Mouse (Mus musculus) adipocyte (in vitro differentiated cells): ENCODE data around the gene Rfc1.
A peak's percentile ranks its signal among the peaks of the same experiment; 100 is the strongest.
"Not testable (repeated sequence)": the region's sequence is repeated elsewhere in the genome, so short reads cannot be mapped to it uniquely, and the experiment has no call there.

Experiments
- DNase-seq: peaks from one replicate; pipeline ENCODE4 v3.0.0-alpha.2; 2016; ENCODE audit warnings: low spot score

Rfc1 gene

DNA sequence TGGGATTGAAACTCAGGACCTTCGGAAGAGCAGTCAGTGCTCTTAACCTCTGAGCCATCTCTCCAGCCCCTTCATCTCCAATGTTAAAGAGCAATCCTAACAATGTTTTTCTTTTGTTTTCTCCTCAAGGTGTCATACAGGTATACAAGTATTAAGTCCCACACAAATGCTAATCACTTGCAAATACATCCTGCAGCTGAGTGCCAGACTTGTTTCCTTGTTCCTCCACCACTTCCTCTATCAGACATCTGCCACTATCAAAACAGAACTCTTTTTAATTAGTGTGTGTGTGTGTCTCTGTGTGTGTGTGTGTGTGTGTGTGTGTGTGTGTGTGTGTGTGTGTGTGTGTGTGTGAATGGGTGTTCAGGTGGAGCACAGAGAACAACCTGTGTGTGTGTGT lies 35.8 kb downstream of the Rfc1 start:
- DNase-seq = not testable (repeated sequence)

DNA sequence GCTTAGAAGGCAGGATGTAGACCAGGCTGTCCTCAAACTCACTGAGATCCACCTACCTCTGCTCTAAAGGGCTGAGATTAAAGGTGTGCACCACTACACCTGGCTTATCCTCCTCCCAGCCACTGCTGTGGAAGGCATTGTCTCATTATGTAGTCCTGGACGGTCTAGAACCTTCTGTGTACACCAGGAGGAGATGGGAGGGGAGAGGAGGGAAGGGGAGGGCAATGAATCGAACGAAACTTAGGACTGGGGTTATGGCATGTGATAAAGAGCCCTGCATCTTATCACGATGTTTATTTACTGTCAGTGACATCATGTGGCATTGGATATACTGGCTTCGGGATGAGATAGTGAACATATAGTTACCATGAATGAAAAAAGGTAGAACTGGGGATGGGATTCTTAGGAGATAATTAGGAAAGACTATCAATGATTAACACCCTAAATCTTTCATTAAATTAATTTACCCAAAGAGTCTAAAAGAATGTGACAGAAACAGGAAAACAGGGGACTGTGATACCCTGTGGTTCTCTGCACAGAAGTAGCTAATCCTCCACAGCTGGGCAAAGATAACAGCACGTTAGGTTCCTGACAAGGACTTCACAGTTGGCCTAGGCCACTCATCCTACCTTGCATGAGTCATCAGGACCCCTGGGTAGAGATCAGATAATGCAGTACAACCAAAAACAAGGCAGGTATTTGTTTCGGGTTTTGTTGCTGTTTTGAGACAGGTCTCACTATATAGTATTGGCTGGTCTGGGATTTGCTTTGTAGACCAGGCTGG lies 37.1 kb downstream of the Rfc1 start:
- no peak for DNase-seq

DNA sequence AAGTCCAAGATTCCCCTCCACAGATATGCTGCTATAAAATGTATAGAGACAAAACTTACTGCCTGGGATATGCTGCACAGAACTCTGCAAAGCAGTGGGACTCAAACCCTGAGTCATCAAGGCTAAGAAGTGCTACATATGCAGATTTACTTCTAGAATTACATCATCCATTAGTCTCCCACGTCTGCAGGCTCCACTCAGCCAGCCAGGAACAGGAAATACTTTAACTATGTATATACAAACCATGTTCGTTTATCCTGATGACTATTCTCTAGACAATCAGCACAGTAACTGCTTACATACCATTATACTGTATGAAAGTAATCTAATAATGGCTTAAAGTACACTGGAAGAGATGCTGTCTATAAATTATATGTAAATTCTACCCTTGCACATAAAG lies 41.2 kb downstream of the Rfc1 start:
- DNase-seq = no peak

DNA sequence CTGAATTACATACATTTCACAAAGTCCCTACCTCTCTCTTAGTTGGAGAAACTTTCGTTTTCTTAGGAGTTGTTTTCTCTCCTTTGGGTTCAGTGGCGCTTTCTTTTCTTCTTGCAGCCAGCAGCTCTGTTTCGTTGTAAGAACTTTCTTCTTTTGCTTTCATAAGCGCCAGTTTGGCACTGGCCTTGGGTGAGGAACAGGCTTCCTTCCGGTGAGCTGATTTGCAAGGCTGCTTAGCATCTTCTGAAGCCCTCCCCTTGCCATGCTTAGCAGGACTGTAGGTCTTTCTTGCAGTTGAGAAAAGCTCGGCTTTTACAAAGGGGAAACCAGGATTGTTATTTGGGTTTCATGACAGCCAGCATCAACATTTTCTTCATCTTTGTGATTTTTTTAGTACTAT lies 41.8 kb downstream of the Rfc1 start:
- no peak for DNase-seq

DNA sequence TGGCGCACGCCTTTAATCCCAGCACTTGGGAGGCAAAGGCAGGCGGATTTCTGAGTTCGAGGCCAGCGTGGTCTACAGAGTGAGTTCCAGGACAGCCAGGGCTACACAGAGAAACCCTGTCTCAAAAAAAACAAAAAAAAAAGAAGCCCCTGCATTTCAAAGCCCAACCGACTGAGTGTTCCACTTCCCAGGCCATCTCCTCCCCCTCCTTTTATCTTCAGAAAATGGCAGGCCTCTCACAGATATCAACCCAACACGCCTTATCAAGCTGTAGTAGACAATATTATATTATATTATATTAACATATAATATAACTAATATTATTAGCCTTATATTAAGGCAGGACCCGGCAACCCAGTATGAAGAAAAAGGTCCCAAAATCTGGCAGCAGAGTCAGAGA lies 46.5 kb downstream of the Rfc1 start:
- DNase-seq = not testable (repeated sequence)

DNA sequence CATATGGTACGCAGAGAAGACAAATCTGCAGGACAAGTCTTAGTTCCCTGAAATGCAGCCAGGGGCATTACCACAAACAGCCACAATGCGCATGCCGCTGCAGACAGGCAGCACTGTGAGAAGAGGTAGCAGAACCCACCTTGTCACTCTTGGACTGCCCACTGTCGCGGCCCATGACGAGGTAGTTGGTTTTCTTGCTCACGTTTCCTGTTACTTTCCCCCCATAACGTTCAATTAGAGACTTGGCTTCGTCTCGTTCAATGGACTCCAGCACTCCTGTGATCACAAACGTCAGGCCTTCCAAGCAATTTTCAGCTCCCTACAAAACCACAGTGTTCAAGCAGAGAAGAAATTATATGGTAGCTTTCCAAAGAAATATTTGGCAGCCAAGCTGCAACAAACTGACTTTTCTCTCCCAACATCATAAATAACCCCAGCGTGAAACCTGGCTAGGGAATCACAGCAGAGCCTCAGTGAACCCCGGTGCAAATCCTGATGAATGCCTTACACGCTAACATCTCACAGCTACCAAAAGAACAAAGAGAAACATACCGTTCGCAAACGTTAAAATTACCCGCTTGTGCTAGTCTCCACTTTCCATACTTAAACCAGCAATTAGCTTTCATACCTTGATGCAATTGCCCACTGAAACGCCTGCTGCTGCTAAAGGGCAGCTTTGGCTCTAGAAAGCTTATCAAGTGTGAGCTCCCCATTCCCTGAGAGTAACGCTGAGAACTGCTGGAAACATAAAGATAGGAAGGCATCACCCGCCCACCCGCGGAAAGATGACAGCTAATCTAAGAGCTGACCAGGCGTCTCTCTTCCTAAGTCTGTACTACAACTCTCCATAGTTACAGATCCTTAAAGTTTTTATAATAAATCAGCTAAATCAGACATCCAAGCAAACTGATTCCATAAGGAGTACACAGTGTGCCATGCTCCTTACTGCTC lies 47.4 kb downstream of the Rfc1 start:
- DNase-seq = no peak

DNA sequence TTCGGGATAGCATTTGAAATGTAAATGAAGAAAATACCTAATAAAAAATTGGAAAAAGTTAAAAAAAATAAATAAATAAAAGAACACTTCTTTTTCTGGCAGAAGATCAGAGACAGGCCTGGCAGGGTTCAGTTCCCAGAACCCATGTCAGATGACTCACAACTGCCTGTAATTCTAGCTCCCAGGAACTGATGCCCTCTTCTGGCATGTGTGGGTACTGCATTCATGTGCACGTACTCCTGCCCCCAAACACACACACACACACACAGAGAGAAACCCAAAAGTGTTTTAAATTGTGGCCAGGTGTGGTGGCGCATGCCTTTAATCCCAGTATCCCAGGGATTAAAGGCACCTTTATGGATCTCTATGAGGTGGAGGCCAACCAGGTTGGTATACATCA lies 51.3 kb downstream of the Rfc1 start:
- DNase-seq = peak; percentile 36

DNA sequence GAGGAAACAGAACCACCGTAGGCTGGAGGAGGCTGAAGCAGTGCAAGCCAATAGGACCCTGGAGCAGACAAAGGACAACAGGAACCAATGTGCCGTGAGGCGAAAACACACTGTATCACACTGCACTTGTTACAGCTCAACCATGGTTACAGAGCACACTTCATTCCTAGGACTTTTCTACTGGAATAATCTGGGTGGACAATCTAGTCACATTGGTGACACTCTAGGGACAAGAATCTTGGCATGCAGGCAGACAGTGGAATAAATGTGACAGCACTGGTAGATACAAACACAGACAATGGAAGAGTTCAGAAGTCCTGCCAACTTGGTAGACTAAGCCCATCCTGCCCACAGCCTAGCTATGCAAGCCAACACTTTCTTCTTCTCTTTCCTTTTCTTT lies 54.3 kb downstream of the Rfc1 start:
- peak; percentile 45 for DNase-seq

DNA sequence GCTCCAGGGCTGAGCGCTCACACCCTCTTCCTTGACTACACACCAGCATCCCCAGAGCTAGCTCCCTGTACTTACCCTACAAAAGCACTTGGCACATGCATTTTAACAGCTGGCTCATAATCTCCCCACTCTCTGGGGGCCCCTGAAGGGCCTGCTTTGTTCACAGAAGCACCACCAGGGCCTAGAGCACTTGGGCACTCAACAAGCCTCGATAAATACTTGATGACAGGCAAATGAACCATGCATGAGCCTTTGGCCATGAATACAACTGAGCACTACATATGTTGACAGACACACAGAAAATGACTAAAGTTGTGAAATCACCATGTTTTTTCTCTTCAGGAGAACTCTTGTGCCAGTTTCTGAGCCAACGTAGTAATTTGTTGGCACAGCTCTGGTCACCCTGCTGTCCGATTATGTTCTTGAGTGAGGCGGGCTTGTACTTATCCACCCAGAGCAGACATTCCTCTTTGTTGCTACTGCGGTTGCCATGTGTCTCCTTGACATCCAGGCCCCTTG lies 56.3 kb downstream of the Rfc1 start:
- DNase-seq = peak; percentile 94

DNA sequence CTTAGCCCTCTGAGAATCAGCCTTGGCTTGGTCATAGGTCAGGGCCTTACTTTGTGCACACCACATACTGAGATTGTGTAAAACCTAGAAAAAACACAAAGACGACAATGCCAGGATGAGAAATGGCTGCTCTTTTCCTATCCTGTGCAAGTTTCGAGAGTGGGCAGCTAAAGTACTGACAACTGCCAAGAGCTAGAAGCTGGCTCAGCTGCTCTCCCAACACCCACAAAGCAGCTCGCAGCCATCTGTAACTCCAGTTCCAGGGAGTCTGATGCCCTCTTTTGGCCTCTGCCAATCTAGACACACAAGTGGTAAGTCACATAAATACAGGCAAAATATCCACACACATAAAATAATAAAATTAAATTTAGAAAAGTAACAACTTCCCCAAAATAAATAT lies 61.5 kb downstream of the Rfc1 start:
- DNase-seq = peak; percentile 90

DNA sequence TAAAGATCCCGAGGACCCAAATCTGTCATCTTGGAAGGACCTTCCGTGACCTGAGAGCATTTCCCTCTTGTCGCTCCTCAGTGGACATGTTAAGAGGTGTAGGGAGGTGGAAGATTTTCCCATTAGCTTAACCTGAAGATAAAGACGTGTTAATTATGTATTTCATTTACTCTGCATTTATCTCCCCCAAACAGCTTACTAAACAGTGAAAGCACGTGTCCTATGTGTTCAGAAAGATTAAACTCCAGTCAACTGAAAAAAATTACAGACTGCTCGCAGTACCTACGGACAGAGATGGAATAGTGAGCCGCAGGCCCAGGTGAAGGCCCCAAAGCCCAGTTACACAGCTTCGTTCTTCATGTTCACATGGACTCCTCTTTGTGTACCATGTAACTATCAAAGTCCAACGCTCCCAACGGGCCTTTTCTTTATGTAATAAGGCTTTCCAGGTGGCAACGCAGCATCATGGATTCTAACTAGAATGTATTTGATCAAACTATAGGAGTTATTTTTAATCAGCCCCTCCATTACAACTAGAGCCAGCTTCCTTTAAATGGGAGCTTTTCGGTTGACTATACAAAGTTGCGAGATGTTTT lies 77.5 kb downstream of the Rfc1 start:
- DNase-seq = no peak

DNA sequence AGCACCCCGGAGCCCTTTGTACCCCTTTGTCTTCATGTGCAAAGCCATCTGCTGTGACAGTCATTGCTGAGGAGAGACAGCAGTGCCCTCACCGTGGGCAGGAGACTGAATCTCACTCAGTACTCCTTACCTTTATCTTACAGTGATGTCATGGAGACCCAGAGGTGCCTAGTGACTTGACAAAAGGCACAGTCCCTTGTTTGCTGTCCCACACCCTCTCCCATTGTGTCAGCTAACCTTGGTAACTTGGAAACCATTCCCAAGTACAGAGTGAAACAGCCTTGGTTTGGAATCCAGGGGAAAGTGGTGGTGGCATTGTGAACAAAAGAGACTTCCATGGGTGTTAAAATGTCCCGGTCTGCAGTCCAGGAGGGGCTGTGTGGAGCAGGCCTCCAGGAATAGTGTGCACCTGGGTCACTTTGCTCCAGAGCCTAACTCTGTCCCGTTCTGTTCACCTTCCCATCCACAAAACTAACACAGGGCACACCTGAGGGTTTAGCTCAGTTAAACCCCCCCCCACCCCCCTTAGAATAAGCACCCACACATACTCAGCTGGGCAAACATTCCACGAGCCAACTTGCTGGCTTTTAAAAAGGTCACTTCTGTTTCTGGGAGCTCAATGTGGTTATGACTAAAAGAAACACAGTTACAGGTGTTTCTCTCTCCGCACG lies 85.2 kb downstream of the Rfc1 start:
- DNase-seq = no peak

DNA sequence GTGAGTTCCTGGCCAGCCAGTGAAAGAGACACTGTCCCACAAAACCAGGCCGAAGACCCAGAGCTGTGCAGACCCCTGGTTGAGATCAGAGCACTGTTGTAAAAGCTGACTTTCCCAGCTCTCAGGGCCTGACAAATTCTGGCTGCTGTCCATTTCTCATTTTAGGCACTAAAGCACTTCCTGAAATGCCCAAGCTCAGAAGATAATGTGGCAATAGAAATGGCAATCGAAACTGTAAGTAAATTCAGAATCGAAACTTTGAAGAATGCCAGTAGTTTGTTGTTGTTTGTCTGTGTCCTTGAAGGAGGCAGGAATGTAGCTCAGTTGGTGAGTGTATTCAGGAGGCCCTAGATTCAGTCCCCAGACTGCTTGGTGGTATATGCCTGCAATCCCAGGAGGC lies 88.2 kb downstream of the Rfc1 start:
- peak; percentile 62 for DNase-seq

DNA sequence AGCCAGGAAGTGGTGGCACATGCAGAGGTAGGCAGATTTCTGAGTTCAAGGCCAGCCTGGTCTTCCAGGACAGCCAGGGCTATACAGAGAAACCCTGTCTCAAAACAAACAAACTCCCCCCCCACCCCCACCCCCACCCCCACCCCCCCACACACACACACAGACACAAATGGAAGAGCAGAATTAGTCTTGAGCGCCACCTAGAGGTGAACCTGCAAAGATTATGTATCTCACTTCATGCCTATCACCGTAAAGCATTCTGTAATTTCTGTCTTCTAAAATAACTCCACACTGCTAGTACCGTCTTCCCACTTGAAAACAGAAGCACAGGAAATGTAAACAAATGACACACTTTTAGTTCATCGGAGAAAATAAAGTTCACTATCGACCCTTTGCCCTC lies 92.7 kb downstream of the Rfc1 start:
- peak; percentile 63 for DNase-seq

DNA sequence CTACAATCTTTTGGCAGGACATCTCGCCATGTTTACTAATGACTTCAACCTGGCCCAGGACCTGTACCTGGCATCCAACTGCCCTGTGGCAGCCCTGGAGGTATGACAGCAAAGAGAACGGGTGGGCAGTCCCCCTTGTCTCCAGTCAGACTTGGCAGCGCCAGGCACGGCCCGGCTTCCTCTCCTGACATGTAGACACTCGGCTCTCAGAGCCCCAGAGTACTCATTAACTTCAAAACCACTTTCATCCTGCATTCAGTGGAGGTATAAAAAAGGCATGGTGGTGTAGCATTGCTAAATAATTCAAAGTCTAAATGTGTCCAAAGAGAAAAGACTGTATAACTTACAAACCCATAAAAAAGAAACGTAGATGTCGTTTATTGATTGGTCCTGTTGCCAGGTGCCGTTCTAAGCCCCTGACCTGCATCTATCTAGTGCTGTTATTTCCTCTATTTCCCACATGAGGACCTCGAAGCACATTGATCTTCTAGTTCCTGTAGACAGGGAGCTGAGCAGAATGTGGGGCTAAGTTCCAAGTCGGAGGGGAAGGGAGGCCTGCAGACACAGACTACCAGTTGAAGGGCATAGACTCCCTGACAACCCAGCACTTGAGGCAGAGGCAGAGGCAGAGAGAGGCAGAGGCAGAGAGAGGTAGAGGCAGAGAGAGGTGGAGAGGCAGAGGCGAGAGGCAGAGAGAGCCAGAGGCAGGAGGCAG lies 104.0 kb downstream of the Rfc1 start:
- no peak for DNase-seq

DNA sequence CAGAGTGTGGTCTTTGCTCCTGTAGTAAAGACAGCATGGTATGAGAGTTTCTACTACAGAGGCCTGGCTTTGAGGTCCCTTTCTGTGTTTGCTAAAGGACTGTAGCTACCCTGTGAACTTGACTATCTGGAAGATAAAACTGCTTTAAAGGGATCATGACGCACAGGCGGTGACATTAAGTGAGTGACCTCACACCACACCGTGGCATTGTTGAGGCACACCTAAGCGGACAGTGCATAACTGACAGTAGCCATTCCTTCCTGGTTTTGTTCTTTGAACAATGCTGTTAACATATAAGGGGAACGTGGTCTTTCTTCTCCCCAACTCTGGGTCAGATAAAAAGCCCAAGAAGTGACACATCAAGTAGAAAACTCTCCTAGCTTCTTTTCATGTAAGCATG lies 111.4 kb downstream of the Rfc1 start:
- no peak for DNase-seq

DNA sequence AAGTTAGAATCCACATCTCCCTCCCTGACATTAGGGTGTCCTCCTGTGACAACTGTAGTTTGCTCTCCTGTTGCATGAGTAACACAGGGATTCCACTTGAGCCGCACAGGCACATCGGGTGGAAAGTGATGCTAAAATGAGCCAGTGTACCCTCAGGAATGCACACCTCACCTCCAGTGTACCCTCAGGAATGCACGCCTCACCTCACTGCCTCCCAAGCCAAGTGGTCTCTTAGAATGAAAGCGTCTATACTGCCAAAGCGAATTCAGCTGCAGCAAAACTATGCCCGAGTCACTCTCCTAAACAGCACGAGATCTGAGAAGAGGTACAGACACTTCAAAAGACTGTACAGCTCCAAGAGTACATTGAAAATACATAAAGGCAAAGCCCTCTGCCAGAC lies 114.4 kb downstream of the Rfc1 start:
- no peak for DNase-seq

DNA sequence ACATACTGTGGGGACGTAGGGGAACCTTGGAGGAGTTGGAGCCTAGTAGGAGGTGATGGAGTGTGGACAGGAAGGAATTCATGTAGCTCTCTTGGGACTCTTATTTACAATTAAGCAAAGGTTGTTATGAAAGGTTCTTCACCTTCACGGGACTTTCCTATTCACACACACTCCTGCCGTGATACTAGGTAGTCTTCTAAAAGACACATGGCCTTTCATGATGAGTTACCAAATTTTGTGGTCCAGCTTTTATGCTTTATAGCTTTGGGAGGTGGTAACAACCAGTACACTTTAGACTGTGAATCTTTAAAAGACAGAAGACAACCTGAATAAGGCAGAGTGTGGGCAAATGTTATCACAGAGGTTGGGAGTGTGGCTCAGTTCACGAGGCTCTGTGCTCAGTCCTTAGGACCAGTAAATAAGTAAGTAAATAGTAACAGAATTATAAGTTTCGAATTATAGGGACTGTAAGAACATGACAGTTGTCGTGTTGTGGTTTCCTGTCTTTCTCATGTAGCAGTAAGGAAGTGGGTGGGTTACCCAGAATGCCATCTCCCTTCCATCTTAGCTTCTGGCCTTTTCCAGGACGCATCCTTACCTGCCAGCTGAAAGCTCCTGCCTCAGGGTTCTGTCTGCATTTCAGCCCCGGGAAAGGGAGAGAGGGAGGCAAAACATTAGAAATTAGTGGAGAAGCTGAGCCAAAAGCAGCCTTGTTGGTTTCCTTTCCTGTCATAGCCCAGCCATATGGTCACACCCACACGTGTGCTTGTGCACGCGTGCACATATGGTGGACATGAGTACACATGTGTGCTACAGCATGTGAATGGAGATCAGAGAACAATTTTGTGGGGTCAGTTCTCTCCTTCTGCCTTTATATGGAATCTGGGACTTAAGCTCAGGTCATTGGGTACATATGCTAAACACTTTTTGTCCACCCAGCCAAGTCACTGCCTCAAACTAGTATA lies 117.9 kb downstream of the Rfc1 start:
- DNase-seq = no peak

DNA sequence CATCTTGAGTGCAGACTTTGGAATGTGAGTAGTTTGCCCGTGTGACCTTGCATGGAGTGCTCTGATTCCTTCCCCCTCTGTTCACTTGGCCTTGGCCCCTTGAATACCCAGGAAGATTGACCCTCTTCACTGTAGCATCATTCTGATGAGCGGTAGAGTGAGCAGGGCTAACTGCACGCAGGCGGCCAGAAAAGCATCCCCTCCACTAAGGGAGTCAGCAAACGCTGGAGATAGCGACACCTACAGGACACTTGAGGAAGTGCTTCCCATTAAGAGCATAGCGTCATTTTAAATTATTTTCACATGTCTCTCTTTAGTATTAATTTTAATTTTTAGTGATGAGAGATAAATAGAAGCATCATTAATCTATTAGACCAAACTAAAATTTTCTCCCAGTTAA lies 122.1 kb downstream of the Rfc1 start:
- DNase-seq = no peak
